Mouse (Mus musculus) adrenal gland, postnatal 4 days (tissue): ENCODE measurements around the gene Cep170b. TPM values are rescaled to one million over a fixed set of nuclear protein-coding genes. Genes with fewer than 3 reads are reported as not detected.

Source experiments
- DNase-seq, 2 experiments: peaks; one replicate each; pipeline ENCODE4 v3.0.0; 2021 to 2022; ENCODE audit warnings: low spot score in 2 of 2, mixed read lengths in 2 of 2
- total RNA-seq, 2 experiments: library from RNA; stranded (reverse); gene quantifications; 2 replicates each; pipeline ENCODE4 v1.2.3; 2021

Gene Cep170b
- total RNA-seq, 2 experiments from 2014 or later = 49.2 to 56.6 TPM

- no peak for DNase-seq
Measured at GRCm38 (mm10) chr12:112700522-112700921, 19.7 kb upstream of the Cep170b start.

DNA sequence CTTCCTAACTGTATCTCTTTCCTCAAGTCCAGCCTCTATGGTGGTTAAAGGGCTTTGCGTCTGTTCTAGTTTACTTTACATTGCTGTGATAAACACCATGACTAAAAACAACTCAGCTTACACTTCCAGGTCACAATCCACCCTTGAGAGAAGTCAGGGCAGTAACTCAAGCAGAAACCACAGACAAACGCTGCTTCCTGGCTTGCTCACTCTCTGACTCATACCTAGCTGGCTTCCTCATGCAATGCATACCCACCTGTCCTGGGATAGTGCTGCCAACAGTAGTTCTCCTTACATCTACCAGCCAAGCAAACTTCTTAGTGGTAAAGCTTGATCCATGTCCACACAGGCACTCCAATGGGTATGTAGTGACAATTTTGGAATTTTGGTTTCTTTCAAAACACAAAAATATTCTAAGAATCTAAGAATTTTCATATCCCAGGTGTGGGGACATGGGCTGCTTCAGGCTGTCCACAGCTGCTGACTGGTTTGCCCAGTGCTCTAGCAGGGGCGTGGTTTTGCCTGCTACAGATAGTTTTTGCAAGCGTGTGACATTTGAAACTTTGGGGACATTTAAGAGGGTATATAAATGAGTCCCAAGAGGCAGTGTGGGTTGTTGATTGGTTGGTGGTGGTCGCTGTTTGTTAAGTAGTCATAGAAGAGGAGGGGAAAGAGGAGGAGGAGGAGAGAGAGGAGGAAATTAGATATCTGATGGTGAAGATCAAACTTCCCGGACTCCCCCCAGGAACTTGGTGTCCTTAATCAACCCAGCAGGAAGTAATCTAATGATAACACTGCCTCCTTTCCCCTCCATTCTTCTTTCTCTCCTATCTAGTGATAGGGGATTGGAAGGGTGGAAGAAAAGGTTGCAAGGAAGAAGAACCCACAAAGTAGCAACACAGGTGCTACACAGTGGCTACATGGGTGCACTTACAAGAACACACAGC, 17.6 kb upstream of the Cep170b start:
- DNase-seq = no peak

GRCm38 (mm10) chr12:112706704-112707572, 13.3 kb upstream of the Cep170b start:
- DNase-seq = peak; percentile 83

- no peak for DNase-seq
Measured at GRCm38 (mm10) chr12:112707573-112707869, 12.7 kb upstream of the Cep170b start.

- no peak for DNase-seq
Measured at GRCm38 (mm10) chr12:112713984-112714383, 6.3 kb upstream of the Cep170b start.

DNA sequence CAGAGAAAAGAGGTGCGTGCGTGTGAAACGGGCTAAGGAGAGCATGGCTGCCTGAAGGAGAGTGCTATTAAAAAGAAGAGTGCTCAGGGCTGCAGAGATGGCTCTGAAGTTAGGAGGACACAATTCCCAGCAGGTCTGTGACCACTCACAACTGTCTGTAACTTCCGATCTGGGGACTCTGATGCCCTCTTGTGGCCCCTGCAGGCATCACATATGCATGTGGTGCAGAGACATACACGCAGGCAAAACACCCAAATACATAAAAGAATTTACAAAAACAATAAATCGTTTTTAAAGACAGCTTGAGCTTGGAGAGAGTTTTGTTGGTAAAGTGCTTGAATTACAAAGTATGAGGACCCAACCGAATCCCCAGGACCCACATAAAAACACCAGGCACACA, 3.1 kb upstream of the Cep170b start:
- peak in 1 of 2 experiments; percentile 32 for DNase-seq

- DNase-seq = no peak
Measured at GRCm38 (mm10) chr12:112718995-112719394, 1.3 kb upstream of the Cep170b start.

DNA sequence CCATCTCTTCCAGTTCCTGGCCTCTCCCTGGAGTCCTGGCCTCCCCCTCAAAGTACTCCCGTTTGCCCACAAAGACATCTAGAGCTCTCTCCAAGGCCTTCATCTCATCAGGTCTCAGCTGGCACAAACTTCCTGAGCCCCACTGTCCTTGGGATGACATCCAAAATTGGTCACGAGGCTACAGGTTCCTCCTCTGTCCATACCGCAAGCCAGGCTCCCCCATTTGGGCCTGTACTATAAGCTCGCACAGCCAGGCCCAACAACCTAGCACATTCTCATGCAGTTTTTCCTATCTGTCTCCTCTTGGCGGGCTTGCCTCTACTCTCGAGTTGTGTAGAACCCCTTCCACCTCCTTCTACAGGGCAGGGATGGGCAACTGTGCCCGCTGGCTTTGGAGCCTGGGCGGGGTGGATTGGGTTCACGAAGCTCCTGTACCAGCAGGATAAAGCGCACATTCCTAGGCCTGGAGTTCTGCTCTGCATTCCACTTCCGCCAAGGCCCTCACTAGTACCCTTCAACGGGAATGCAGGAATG, 702 bp downstream of the Cep170b start:
- no peak for DNase-seq

DNA sequence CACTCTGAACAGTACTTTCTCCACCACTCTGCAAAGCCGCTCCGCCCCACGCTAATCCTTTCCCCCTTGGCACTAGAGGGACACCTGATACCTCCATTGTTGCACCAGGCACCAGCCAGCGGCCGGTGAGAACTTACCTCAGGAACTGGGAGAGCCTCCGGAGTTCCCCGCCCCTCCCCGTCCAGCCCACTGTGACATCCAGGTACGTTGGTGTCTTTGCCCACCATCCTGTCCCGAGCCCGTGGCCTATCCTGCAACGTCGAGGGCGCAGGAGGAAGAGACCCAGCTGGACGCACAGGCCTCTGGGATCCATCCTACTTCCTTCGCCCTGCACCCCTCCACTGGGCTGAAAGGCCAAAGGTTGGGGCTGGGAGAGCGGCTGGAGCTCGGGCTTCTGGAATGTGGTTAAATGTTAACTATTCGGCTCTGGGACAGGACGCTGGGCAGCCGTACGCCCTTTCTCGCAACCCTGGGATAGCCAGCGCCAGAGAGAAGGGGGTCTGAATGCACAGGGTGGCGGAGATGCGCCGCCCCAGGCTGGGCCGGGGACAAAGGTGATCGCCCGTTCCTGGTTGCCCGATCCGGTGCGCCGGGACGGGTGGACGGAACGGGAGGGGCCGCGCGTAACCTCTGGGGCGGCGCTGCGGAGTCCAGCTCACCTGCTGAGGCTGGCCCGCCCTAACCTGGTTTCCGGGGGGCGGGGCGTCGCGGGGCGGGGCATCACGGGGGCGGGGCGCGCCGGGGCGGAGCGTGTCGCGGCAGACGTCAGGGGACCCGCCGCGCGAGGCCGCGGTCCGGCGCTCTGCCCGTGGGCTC, 1.4 kb downstream of the Cep170b start:
- DNase-seq = peak in 1 of 2 experiments; percentile 28

- peak in 1 of 2 experiments; percentile 33 for DNase-seq
Measured at GRCm38 (mm10) chr12:112722240-112723027, 2.2 kb downstream of the Cep170b start.

- no peak for DNase-seq
Measured at GRCm38 (mm10) chr12:112723028-112723330, 2.7 kb downstream of the Cep170b start.

DNA sequence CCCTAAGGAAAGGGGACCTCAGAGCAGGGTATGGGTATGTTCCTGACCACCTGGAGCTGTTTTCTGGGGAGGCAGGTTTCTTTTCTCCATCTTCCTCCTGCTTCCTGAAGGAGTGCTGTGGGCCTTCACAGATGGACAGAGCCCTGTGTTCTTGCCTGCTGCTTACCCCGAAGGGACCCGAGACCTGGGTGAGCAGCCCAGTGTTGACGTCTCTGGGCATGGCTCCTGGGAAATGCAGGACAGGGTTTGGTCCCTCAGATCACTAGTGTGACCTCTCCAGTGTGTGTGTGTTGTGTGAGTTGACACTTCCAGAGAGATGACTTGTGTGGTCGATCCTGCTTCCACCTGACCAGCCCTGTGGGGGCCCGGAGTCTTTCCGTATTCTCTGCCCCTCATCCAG, 3.2 kb downstream of the Cep170b start:
- no peak for DNase-seq

DNA sequence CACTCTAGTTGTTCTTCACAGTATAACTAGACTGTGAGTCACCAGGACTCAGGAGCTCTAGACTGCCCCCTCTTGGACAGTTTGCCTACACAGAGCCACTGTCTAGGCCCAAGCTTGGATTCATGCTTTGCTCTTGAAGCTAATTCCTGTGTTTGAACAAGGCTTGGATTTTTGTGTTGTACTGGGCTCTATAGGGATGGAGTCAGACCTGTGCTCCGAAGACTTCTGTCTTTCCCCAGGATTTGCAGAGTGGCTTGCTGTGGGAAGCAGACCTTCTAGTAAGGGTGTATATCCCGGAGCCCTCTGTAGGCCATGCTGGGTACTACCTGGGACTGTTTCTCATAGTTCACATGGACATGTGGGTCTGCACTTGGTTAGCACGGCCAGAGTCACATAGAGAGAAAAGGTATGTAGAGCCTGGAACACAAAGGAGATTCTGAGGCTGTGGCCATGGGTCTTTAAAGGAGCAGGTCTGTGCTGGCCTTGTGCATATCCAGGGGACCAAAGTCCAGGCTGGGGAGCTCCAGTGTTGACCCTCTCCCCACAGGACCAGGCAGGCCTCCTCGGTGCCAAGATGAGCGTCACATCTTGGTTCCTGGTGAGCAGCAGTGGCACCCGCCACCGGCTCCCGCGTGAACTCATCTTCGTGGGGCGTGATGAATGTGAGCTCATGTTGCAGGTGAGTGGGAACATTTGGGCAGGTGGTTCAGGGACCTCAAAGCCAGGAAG, 4.0 kb downstream of the Cep170b start:
- peak in 1 of 2 experiments; percentile 53 for DNase-seq

DNA sequence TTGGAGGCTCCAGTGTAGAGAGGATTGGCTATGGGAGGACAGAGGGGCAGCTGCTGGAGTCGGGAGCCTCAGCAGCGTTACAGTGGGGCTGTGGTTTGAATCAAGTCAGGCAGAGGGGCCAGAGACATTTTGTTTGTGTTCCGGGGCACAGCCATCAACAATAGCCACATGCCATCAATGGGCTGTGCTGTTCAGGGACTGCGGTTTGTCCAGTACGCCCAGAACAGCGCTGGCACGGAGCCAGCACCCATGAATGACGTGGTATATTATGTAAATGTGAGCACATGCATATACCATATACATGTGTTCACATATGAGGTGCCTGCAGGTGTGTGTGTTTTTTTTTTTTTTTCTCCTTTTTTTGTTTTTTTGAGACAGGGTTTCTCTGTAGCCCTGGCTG, 7.5 kb downstream of the Cep170b start:
- no peak for DNase-seq

DNA sequence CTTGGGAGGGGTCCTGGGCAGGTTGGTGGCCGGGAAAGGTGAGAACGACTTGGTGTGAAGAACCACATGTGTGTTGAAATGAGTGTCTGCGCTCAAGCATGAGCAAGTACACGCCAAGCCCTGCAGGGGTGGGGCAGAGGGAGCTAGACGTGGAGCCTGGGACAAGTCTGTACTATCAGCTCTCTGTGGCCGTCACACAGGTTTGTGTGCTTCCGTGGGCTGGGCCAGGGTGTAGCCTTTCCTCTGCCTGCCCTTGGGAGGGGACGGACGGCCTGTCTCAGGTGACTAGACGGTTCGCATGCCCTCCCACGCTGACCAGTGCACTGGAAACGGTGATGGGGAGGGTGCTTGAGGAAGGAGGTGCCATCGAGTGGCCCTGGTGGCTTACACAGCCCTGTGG, 10.6 kb downstream of the Cep170b start:
- no peak for DNase-seq

DNA sequence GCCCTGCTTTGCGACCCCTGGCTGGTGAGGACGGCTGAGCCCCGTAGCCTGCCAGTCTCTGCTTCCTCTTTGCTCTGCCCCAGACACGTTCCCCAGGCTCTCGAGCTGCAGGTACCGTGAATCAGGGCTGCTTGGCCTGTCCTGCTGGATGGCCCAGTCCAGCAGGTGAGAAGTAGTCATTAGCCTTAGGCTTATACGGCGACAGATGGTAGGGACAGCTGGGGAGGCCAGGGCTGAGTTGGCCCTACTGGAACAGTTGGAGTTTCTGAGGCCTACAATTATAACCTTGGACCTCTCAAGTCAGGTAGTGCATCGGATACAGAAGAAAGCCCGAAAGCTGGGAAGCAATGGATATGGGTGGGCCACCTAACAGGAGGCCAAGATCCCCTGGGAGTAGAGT, 12.3 kb downstream of the Cep170b start:
- DNase-seq = no peak

DNA sequence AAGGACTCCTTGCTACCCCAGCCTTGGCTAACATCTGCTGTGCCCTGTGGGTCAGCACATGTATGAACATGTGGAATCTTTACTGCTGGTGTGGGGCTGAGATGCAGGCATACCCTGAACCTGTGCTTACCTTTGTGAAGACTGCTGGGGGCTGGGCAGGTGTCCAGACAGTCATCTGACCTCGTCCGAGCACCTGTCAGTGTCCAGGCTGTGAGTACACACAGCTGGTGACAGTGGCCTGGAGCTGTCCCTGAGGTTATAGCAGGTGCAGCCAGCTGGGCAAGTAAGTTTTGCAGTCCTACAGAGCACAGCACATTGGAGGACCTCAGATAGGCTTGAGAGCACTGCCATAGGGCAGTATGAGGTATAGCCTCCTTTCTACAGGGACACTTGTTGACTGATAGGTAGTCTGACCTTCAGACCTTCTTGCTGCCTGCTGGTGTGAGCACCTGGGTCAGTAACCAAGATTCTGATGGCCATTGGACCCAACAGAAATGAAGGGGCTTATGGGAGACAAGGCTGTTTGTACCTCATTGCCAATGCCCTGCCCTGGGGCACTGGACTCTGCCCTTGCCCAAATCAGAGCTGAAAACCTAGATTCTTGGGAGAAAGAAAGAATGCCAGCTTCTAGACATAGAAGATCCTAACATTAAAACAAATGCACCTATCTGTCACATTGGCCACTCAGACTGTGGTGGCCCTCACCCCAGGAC, 14.0 kb downstream of the Cep170b start:
- no peak for DNase-seq

DNA sequence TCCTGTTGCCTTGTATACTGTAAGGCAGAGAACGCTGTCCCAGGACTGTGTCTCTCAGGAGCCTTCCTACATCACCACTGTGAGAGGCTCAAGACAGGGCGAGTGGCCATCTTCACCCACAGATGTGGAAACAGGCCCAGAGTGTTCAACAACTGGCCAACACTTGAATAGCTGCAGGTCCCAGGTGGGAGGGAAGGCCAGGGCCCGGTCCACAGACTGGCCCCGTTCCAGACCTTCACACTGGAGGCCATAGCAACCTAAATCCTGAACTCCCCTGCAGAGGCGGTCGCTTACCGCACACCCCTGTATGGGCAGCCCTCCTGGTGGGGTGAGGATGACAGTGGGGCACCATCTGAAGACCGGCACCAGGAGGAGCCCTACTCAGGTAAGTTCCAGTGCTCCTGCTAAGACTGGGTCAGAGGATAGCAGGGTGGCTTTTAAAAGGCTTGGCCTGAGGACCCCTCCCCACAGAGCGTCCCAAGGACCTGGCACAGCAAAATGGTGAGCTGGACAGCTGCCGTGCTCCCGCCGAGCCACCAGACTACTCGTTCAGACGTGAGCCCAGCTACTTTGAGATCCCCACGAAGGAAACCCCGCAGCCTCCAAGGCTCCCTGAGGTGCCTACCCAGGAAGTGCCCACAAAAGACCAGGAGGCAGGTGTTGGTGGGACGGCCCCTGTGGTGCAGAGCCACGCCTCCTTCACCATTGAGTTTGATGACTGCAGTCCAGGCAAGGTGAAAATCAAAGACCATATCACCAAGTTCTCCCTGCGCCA, 14.8 kb downstream of the Cep170b start:
- DNase-seq = no peak
